Mouse (Mus musculus) hematopoietic stem cell, adult 5-6 weeks (primary cell): ENCODE results near the gene Nabp2. TPM values are rescaled to one million over a fixed set of nuclear protein-coding genes. Genes with fewer than 3 reads are reported as not detected.

Source experiments
- ATAC-seq, 2 experiments: fragments of 125-278 bp in 1 of 2; replicated peaks in 1 of 2; 2 replicates each; pipeline ENCODE4 v1.8.0; 2016 to 2017; ENCODE audit warnings: inconsistent platforms in 2 of 2, mild to moderate bottlenecking in 2 of 2, moderate number of reproducible peaks in 2 of 2, low read depth in 1 of 2, moderate TSS enrichment in 1 of 2; ENCODE audit not compliant: low FRiP score in 2 of 2, poor library complexity in 2 of 2, severe bottlenecking in 2 of 2, insufficient read depth in 1 of 2, low TSS enrichment in 1 of 2
- total RNA-seq: library from RNA; stranded (forward); fragments of 172-1452, 232-1000 nt; gene quantifications from 2 replicates; pipeline ENCODE4 v1.2.3, GENCODE M21; 2017

Nabp2 gene
- 57.0 and 106 TPM in 2 replicates for total RNA-seq

GRCm38 (mm10) chr10:128411211-128412054 is at the start of gene Nabp2, which contains the start of gene Rnf41:
Nabp2 (minus strand) TSS chr10:128411492.
Rnf41 (plus strand) TSS chr10:128411657.
- ATAC-seq, result peak; percentile 86 to 87

GRCm38 (mm10) chr10:128460270-128460630 is 49.0 kb upstream of the Nabp2 start:
- ATAC-seq, result no peak

- ATAC-seq, result no peak
Measured at GRCm38 (mm10) chr10:128459409-128460269, 48.3 kb upstream of the Nabp2 start.

GRCm38 (mm10) chr10:128458719-128459408 is 47.6 kb upstream of the Nabp2 start, which contains the start of gene Smarcc2:
Smarcc2 (plus strand) TSS chr10:128459248.
- ATAC-seq, result peak; percentile 44 to 59; a peak in 3 of 4 replicates

GRCm38 (mm10) chr10:128458348-128458718 is 47.0 kb upstream of the Nabp2 start:
- peak; percentile 57 to 66 for ATAC-seq

- no peak for ATAC-seq
Measured at GRCm38 (mm10) chr10:128457676-128458075, 46.4 kb upstream of the Nabp2 start.

GRCm38 (mm10) chr10:128455280-128455679 is 44.0 kb upstream of the Nabp2 start:
- peak; percentile 29 to 37; a peak in 1 of 4 replicates for ATAC-seq

GRCm38 (mm10) chr10:128454471-128454870 is 43.2 kb upstream of the Nabp2 start:
- ATAC-seq, result no peak

- no peak for ATAC-seq
Measured at GRCm38 (mm10) chr10:128451014-128451413, 39.7 kb upstream of the Nabp2 start.

- ATAC-seq, result no peak
Measured at GRCm38 (mm10) chr10:128445407-128445806, 34.1 kb upstream of the Nabp2 start.

- no peak for ATAC-seq
Measured at GRCm38 (mm10) chr10:128444354-128444753, 33.1 kb upstream of the Nabp2 start.

- no peak for ATAC-seq
Measured at GRCm38 (mm10) chr10:128442718-128443117, 31.4 kb upstream of the Nabp2 start.

GRCm38 (mm10) chr10:128441324-128442119 is 30.2 kb upstream of the Nabp2 start:
- ATAC-seq, result no peak

GRCm38 (mm10) chr10:128440407-128440806 is 29.1 kb upstream of the Nabp2 start:
- ATAC-seq, result 0 out of 4 replicates have a peak, but pooled peaks of 1 of the 2 experiments have one; percentile 46

GRCm38 (mm10) chr10:128438675-128439279 is 27.5 kb upstream of the Nabp2 start:
- ATAC-seq, result peak; percentile 48 to 54; a peak in 2 of 4 replicates

- no peak for ATAC-seq
Measured at GRCm38 (mm10) chr10:128436376-128436775, 25.1 kb upstream of the Nabp2 start.
